Mouse (Mus musculus) hindbrain, embryonic 16.5 days (tissue): ENCODE measurements at regions not wholly inside any gene's neighbourhood (a gene's known extent, or its start where the extent isn't known, plus 50 kb on each side); places are given as distances from the start of the nearest gene placed in this dataset.

Experiments used
- ATAC-seq: fragments of 200-750 bp; cut with Nextera tagmentation; 2 replicates; pipeline ENCODE4 v1.8.0; 2017; ENCODE audit warnings: moderate TSS enrichment, moderate library complexity
- H3K27ac ChIP-seq: fragments of 300-500 bp; sonication (generic); 2 replicates; pipeline ENCODE4 v1.5.1; 2014; ENCODE audit warnings: low read depth, mild to moderate bottlenecking, control low read depth, low read length, moderate library complexity
- H3K27me3 ChIP-seq: fragments of 300-500 bp; sonication (generic); replicated peaks from 2 replicates; pipeline ENCODE4 v1.6.1; 2014; ENCODE audit warnings: low read length; ENCODE audit not compliant: control insufficient read depth, insufficient read depth
- H3K36me3 ChIP-seq: fragments of 300-500 bp; sonication (generic); 2 replicates; pipeline ENCODE4 v1.6.1; 2014; ENCODE audit warnings: mild to moderate bottlenecking, low read length, moderate library complexity, mixed read lengths; ENCODE audit not compliant: control insufficient read depth, insufficient read depth
- H3K4me1 ChIP-seq: fragments of 300-500 bp; sonication (generic); 2 replicates; pipeline ENCODE4 v1.6.1; 2014; ENCODE audit warnings: low read depth, low read length; ENCODE audit not compliant: control insufficient read depth, insufficient read depth
- H3K4me2 ChIP-seq: fragments of 300-500 bp; sonication (generic); 2 replicates; pipeline ENCODE4 v1.6.1; 2014; ENCODE audit warnings: mild to moderate bottlenecking, low read length, control low read depth, moderate library complexity
- H3K4me3 ChIP-seq: fragments of 300-500 bp; sonication (generic); 2 replicates; pipeline ENCODE4 v1.5.1; 2014; ENCODE audit warnings: mild to moderate bottlenecking, low read length, control low read depth, moderate library complexity
- H3K9ac ChIP-seq: fragments of 300-500 bp; sonication (generic); 2 replicates; pipeline ENCODE4 v1.6.1; 2014; ENCODE audit warnings: low read depth, mild to moderate bottlenecking, control low read depth, low read length, moderate library complexity
- H3K9me3 ChIP-seq: fragments of 300-500 bp; sonication (generic); 2 replicates; pipeline ENCODE4 v1.6.1; 2014; ENCODE audit warnings: mild to moderate bottlenecking, low read length, moderate library complexity; ENCODE audit not compliant: control insufficient read depth
- WGBS: fragments of 180-500 bp; shearing (Covaris S2); extraction: QIAGEN DNeasy Blood & Tissue Kit; methylation state at CpG from one replicate; pipeline ENCODE4 v1.1.7; 2014; 5-methylcytosine and 5-hydroxymethylcytosine counted together

DNA sequence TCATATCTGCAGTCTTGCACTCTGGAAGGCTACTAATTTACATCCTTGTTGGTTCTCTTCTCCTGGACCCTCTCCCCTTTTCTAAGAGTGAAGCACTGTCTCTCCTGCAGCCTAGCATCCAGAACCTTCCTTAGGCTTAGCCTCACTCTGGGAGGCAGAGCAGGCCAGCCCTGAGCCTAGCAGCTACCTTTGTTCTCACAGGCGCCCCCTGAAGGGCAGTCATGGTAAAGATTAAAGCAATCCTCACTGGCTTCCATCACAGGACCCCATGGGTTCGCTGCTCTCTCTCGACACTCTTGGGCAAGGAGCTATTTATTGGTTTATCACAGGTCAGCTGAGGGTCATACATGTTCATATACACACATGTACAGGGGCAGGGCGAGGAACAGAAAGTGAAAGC, 191.8 kb upstream of the Cadm1 start:
- no peak overlapping the region for H3K4me2 ChIP-seq
- H3K9me3 ChIP-seq = no peaks in the 10 kb centered on the region
- H3K27ac ChIP-seq = no peak overlapping the region
- no peaks in the 10 kb centered on the region for H3K36me3 ChIP-seq
- no peak overlapping the region for H3K4me3 ChIP-seq
- H3K4me1 ChIP-seq = no peaks in the 10 kb centered on the region
- no peaks in the 10 kb centered on the region for H3K27me3 ChIP-seq
- 64% methylated on average over 4 of the region's 4 CpGs for WGBS
- H3K9ac ChIP-seq = no peak overlapping the region
- ATAC-seq = no peak; the same call in 1 of the 2 replicates

- H3K27me3 ChIP-seq = no peaks in the 10 kb centered on the region
- no peak for ATAC-seq
- 0 out of 2 replicates have a peak, but pooled peaks cover 3% of the 10 kb centered on the region for H3K4me1 ChIP-seq
- H3K36me3 ChIP-seq = no peaks in the 10 kb centered on the region
- no peak overlapping the region for H3K27ac ChIP-seq
- no peak overlapping the region for H3K4me2 ChIP-seq
- H3K9me3 ChIP-seq = no peaks in the 10 kb centered on the region
- no peak overlapping the region for H3K9ac ChIP-seq
- WGBS = 79% methylated on average over 2 of the region's 2 CpGs
- H3K4me3 ChIP-seq = no peak overlapping the region
Observed at GRCm38 (mm10) chr9:47346527-47347111, 183.4 kb upstream of the Cadm1 start.

GRCm38 (mm10) chr9:47350301-47350700, 179.7 kb upstream of the Cadm1 start:
- Histone ChIP-seq H3K27me3 (no peaks in the 10 kb centered on the region; the same call in 1 of the 2 replicates), H3K4me2 (no peak overlapping the region), H3K9me3 (no peaks in the 10 kb centered on the region), H3K36me3 (no peaks in the 10 kb centered on the region), H3K27ac (no peak overlapping the region), H3K4me3 (no peak overlapping the region), H3K4me1 (peaks cover 11% of the 10 kb centered on the region), H3K9ac (no peak overlapping the region)
- 63% methylated on average over 5 of the region's 5 CpGs for WGBS
- no peak for ATAC-seq

DNA sequence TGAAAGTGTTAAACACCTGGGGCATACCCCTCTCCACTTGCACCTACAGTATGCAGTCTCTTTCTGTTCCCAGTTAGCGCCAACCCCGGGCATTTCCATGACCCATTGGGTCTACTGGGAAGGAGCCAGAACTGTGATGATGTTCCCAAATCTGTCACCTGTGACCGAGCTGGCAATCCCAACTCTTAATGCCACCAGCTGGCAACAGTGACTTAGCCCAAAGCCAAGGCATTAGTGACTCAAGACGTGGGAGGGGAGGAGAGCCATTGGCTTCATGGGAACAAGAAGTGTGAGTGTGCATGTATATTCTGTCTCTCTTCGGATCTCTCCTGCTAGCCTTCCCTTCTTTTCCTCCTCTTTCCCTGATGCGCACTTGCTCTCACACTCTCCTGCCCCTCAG, 178.9 kb upstream of the Cadm1 start:
- 72% methylated on average over 6 of the region's 6 CpGs for WGBS
- Histone ChIP-seq H3K36me3 (no peaks in the 10 kb centered on the region), H3K27me3 (no peaks in the 10 kb centered on the region; the same call in 1 of the 2 replicates), H3K4me1 (peaks cover 11% of the 10 kb centered on the region), H3K9me3 (no peaks in the 10 kb centered on the region), H3K4me2 (no peak overlapping the region), H3K4me3 (no peak overlapping the region), H3K27ac (no peak overlapping the region), H3K9ac (no peak overlapping the region)
- ATAC-seq = no peak

DNA sequence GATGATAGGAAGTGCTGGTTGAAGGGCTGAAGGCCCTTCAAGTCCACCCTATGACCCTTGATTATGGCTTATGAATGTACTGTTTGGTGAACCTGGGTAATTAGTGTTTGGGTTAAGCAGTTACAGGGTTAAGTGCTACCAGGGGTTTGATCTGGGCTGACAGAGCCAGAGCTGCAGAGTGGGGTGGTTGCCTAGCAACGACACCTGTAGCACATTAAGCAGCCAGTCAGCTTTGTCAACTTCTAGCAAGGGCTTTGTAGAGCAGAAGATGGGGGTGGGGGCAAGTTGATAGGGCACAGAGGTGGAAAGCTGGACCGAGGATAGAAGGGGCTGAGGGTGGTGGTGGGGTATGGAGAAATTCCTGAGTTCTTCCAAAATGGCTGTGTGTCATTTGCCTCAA, 177.0 kb upstream of the Cadm1 start:
- 24% methylated on average over 2 of the region's 2 CpGs for WGBS
- Histone ChIP-seq H3K27ac (no peak overlapping the region), H3K9me3 (no peaks in the 10 kb centered on the region), H3K4me3 (no peak overlapping the region), H3K9ac (no peak overlapping the region), H3K36me3 (no peaks in the 10 kb centered on the region), H3K4me2 (no peak overlapping the region), H3K27me3 (no peaks in the 10 kb centered on the region; the same call in 1 of the 2 replicates), H3K4me1 (peaks cover 19% of the 10 kb centered on the region)
- ATAC-seq = 0 out of 2 replicates have a peak, but pooled peaks have one; percentile 43

DNA sequence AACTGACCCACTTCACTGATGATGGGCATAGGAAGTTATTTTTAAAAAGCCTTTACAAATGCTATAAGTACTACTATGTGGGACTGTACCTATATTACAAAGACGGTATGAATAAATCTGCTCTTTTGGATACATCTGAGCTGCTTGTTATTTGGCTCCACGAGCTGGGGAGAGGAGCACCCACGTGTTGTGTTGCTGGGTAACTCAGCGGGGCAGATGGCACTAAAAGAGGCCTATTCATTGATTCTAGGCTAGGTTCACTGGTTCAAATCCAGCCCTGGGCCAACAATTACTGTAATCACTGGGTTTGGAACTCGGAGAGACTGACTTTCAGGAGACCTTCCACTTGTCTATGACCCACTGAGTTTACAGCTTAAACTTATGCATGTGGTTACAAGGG, 176.0 kb upstream of the Cadm1 start:
- Histone ChIP-seq H3K4me2 (no peak overlapping the region), H3K9me3 (no peaks in the 10 kb centered on the region), H3K9ac (no peak overlapping the region), H3K4me3 (no peak overlapping the region), H3K27ac (no peak overlapping the region), H3K27me3 (no peaks in the 10 kb centered on the region; the same call in 1 of the 2 replicates), H3K36me3 (no peaks in the 10 kb centered on the region), H3K4me1 (peaks cover 28% of the 10 kb centered on the region)
- no peak for ATAC-seq
- WGBS = 73% methylated on average over 5 of the region's 5 CpGs

GRCm38 (mm10) chr9:47354423-47354822, 175.6 kb upstream of the Cadm1 start:
- WGBS = 81% methylated on average over 2 of the region's 2 CpGs
- Histone ChIP-seq H3K27me3 (no peaks in the 10 kb centered on the region; the same call in 1 of the 2 replicates), H3K9ac (no peak overlapping the region), H3K4me3 (no peak overlapping the region), H3K27ac (no peak overlapping the region), H3K4me1 (peaks cover 28% of the 10 kb centered on the region), H3K9me3 (no peaks in the 10 kb centered on the region), H3K36me3 (no peaks in the 10 kb centered on the region), H3K4me2 (no peak overlapping the region)
- ATAC-seq = no peak

GRCm38 (mm10) chr9:47354866-47355265, 175.1 kb upstream of the Cadm1 start:
- Histone ChIP-seq H3K36me3 (no peaks in the 10 kb centered on the region), H3K9me3 (no peaks in the 10 kb centered on the region), H3K4me3 (no peak overlapping the region), H3K27me3 (no peaks in the 10 kb centered on the region; the same call in 1 of the 2 replicates), H3K4me1 (peaks cover 28% of the 10 kb centered on the region), H3K4me2 (no peak overlapping the region), H3K27ac (no peak overlapping the region), H3K9ac (no peak overlapping the region)
- 89% methylated on average over 9 of the region's 9 CpGs for WGBS
- no peak for ATAC-seq

- Histone ChIP-seq H3K4me1 (peaks cover 27% of the 10 kb centered on the region), H3K4me2 (peak overlapping the region; percentile 32; the same call in 1 of the 2 replicates), H3K9ac (no peak overlapping the region), H3K27ac (no peak overlapping the region), H3K9me3 (no peaks in the 10 kb centered on the region), H3K27me3 (0 out of 2 replicates have a peak, but pooled peaks cover 2% of the 10 kb centered on the region), H3K36me3 (no peaks in the 10 kb centered on the region), H3K4me3 (no peak overlapping the region)
- peak; percentile 93 for ATAC-seq
- WGBS = 34% methylated on average over 17 of the region's 17 CpGs
Observed at GRCm38 (mm10) chr9:47357756-47358399, 172.1 kb upstream of the Cadm1 start.
